Mouse (Mus musculus) heart, embryonic 10.5 days (tissue): ENCODE results near the gene Mertk. TPM values are rescaled to one million over a fixed set of nuclear protein-coding genes. Genes with fewer than 3 reads are reported as not detected.

ENCODE experiments used
- DNase-seq: peaks from one replicate; pipeline ENCODE4 v3.0.0-alpha.2; 2017; ENCODE audit warnings: low spot score
- H3K27ac ChIP-seq: fragments of 300-500 bp; sonication (generic); 2 replicates; pipeline ENCODE4 v1.5.1; 2016; ENCODE audit warnings: mild to moderate bottlenecking
- H3K27me3 ChIP-seq: fragments of 300-500 bp; sonication (generic); 2 replicates; pipeline ENCODE4 v1.6.1; 2016; ENCODE audit warnings: mild to moderate bottlenecking; ENCODE audit not compliant: poor library complexity, insufficient read depth, severe bottlenecking
- H3K36me3 ChIP-seq: fragments of 300-500 bp; sonication (generic); 2 replicates; pipeline ENCODE4 v1.6.1; 2016; ENCODE audit warnings: mild to moderate bottlenecking, moderate library complexity
- H3K4me1 ChIP-seq: fragments of 300-500 bp; sonication (generic); 2 replicates; pipeline ENCODE4 v1.6.1; 2016; ENCODE audit warnings: mild to moderate bottlenecking
- H3K4me3 ChIP-seq: fragments of 300-500 bp; sonication (generic); 2 replicates; pipeline ENCODE4 v1.5.1; 2016; ENCODE audit warnings: mild to moderate bottlenecking, moderate library complexity
- H3K9me3 ChIP-seq: fragments of 300-500 bp; sonication (generic); 2 replicates; pipeline ENCODE4 v1.6.1; 2016; ENCODE audit warnings: mild to moderate bottlenecking, moderate library complexity
- WGBS: fragments of 180-500 bp; shearing (Covaris S2); methylation state at CpG from one replicate; pipeline ENCODE4 v1.1.7; 2016; 5-methylcytosine and 5-hydroxymethylcytosine counted together
- polyA plus RNA-seq: library from polyadenylated mRNA; unstranded; fragments of >200 nt; fragmentation: Nextera tagmentation; extraction: Ambion mirVana; gene quantifications from 2 replicates; pipeline ENCODE4 v1.2.1, GENCODE M21; 2016

Gene Mertk
- polyA plus RNA-seq, 1 experiment from 2014 or later = 3.5 TPM

GRCm38 (mm10) chr2:128699201-128699885 lies 587 bp downstream of the Mertk start:
- H3K36me3 ChIP-seq = no peaks in the 10 kb centered on the region
- peaks cover 10% of the 10 kb centered on the region for H3K4me1 ChIP-seq
- H3K27ac ChIP-seq = peak overlapping the region; percentile 91
- WGBS = under 1% methylated on average over 24 of the region's 24 CpGs
- peak overlapping the region; percentile 86 for H3K4me3 ChIP-seq
- H3K27me3 ChIP-seq = no peaks in the 10 kb centered on the region
- DNase-seq = peak; percentile 82
- no peaks in the 10 kb centered on the region for H3K9me3 ChIP-seq

GRCm38 (mm10) chr2:128704474-128704873 lies 5.7 kb downstream of the Mertk start:
- Histone ChIP-seq H3K9me3 (no peaks in the 10 kb centered on the region), H3K36me3 (no peaks in the 10 kb centered on the region), H3K4me1 (no peaks in the 10 kb centered on the region), H3K27ac (no peak overlapping the region), H3K27me3 (no peaks in the 10 kb centered on the region), H3K4me3 (no peak overlapping the region)
- WGBS = 85% methylated on average over 3 of the region's 3 CpGs
- DNase-seq = no peak

DNA sequence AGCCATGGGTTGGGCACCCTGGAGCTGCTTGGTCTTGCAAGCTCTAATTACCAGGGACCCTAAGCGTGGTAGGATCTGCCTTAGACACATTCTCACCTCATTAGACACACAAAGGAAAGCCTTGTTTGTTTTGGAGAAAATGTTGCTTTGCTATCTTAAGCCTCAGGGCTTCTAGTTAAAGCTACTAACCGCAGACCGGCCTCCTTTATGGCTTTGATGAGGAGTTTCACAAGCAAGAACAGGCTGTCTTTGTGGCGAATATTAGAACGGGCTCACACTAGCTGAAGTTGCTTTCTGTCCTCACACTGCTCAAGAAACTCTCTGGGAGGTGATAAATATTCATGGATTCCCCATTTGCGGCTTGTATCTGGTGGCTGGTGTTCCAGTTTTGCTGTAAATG lies 10.5 kb downstream of the Mertk start:
- no peak for DNase-seq
- Histone ChIP-seq H3K4me3 (no peak overlapping the region), H3K9me3 (no peaks in the 10 kb centered on the region), H3K27me3 (no peaks in the 10 kb centered on the region), H3K4me1 (peaks cover 5% of the 10 kb centered on the region), H3K36me3 (no peaks in the 10 kb centered on the region), H3K27ac (no peak overlapping the region)
- WGBS = 33% methylated on average over 6 of the region's 6 CpGs

- Histone ChIP-seq H3K9me3 (no peaks in the 10 kb centered on the region), H3K4me3 (no peak overlapping the region), H3K27me3 (no peaks in the 10 kb centered on the region), H3K36me3 (no peaks in the 10 kb centered on the region), H3K27ac (no peak overlapping the region), H3K4me1 (peaks cover 12% of the 10 kb centered on the region)
- DNase-seq = no peak
- 66% methylated on average over 6 of the region's 6 CpGs for WGBS
These were observed 11.9 kb downstream of the Mertk start for GRCm38 (mm10) chr2:128710609-128711008.

- H3K4me1 ChIP-seq = peaks cover 16% of the 10 kb centered on the region
- H3K27ac ChIP-seq = no peak overlapping the region
- H3K27me3 ChIP-seq = no peaks in the 10 kb centered on the region
- 77% methylated on average over 6 of the region's 6 CpGs for WGBS
- no peaks in the 10 kb centered on the region for H3K9me3 ChIP-seq
- no peak for DNase-seq
- no peaks in the 10 kb centered on the region for H3K36me3 ChIP-seq
- no peak overlapping the region for H3K4me3 ChIP-seq
These were observed 14.2 kb downstream of the Mertk start for GRCm38 (mm10) chr2:128712940-128713339.

DNA sequence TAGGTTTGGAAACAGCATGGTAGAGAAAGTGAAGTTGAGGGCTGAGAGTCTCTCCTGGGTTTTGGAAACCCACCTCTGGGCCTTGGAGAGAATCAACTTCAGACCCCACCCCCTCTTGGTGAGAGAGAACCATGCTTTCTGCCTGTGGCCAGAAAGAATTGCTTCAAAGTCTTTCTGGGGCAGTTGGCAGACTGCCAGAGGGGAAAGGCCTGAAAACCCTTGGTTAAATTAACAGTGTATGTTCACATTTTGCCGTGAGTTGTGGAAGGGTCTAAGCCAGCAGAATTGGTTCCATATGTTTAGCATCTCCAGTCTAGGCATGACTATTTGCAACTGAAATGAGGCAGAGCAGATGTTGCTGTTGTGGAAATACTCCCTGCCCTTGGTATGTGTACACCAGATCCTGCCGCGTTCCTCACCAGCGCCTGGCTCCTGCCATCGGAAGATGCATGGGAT lies 14.8 kb downstream of the Mertk start:
- DNase-seq = no peak
- 67% methylated on average over 5 of the region's 5 CpGs for WGBS
- Histone ChIP-seq H3K27ac (peak overlapping the region; percentile 77; the same call in 1 of the 2 replicates), H3K4me1 (peaks cover 16% of the 10 kb centered on the region), H3K36me3 (no peaks in the 10 kb centered on the region), H3K9me3 (no peaks in the 10 kb centered on the region), H3K27me3 (no peaks in the 10 kb centered on the region), H3K4me3 (no peak overlapping the region)

DNA sequence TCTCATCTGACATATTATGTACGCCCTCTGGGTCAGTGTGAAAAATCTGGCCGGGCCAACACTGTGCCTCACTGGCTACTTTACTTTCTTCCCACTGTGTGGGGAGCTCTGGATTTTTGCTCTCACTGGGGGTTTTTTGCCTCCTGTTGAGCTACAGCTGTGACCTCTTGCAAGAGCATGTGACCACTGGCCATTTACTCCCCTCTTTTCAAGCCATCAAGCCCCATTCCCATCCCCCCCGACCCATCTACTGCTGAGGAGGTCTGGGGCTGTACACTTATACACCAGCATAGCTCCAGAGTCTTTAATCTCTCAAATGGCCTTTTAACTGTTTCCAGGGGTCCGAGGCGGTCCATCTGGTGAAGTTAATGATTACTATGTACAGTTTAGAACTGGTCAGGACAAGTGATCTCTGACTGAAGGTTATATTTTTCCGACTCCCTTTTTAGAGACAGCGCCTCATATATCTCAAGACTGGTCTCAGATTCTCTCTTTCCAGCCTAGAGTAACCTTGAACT lies 16.0 kb downstream of the Mertk start:
- 0 out of 2 replicates have a peak overlapping the region, but pooled peaks have one; percentile 0 for H3K27ac ChIP-seq
- no peak overlapping the region for H3K4me3 ChIP-seq
- 66% methylated on average over 7 of the region's 7 CpGs for WGBS
- no peaks in the 10 kb centered on the region for H3K9me3 ChIP-seq
- no peaks in the 10 kb centered on the region for H3K36me3 ChIP-seq
- DNase-seq = no peak
- H3K27me3 ChIP-seq = no peaks in the 10 kb centered on the region
- peaks cover 16% of the 10 kb centered on the region for H3K4me1 ChIP-seq

- no peaks in the 10 kb centered on the region for H3K27me3 ChIP-seq
- no peak overlapping the region for H3K4me3 ChIP-seq
- WGBS = 88% methylated on average over 1 of the region's 1 CpGs
- peaks cover 16% of the 10 kb centered on the region for H3K4me1 ChIP-seq
- peaks cover 2% of the 10 kb centered on the region; the same call in 1 of the 2 replicates for H3K36me3 ChIP-seq
- H3K27ac ChIP-seq = no peak overlapping the region
- H3K9me3 ChIP-seq = no peaks in the 10 kb centered on the region
- no peak for DNase-seq
These were observed 17.2 kb downstream of the Mertk start for GRCm38 (mm10) chr2:128715979-128716378.

DNA sequence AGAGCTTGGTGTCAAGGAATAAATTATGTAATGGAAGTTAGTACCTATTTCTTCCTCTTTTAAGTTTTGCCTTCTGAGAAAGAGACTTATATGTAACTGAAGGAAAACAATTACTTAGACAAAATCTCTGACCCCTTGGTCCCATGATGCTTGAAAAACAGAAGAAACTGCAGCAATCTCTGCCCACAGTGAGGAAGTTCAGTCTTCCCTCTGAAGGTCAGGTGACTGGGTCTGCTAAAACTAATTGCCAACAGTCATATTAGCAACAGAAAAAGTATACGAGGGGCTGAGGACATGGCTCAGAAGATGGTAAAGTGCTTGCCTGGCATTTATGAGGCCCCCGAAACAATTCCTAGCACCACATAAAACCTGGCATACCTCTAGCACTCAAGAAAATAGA lies 20.6 kb downstream of the Mertk start:
- H3K27ac ChIP-seq = no peak overlapping the region
- WGBS = 89% methylated on average over 2 of the region's 2 CpGs
- peaks cover 11% of the 10 kb centered on the region; the same call in 1 of the 2 replicates for H3K4me1 ChIP-seq
- H3K36me3 ChIP-seq = peaks cover 2% of the 10 kb centered on the region; the same call in 1 of the 2 replicates
- H3K4me3 ChIP-seq = no peak overlapping the region
- no peaks in the 10 kb centered on the region for H3K27me3 ChIP-seq
- DNase-seq = no peak
- H3K9me3 ChIP-seq = no peaks in the 10 kb centered on the region

GRCm38 (mm10) chr2:128722106-128722710 lies 23.5 kb downstream of the Mertk start:
- H3K27ac ChIP-seq = no peak overlapping the region
- H3K9me3 ChIP-seq = no peaks in the 10 kb centered on the region
- no peak for DNase-seq
- no peaks in the 10 kb centered on the region for H3K27me3 ChIP-seq
- H3K4me1 ChIP-seq = peaks cover 14% of the 10 kb centered on the region
- H3K4me3 ChIP-seq = no peak overlapping the region
- peaks cover 2% of the 10 kb centered on the region; the same call in 1 of the 2 replicates for H3K36me3 ChIP-seq
- whole genome bisulfite sequencing = 80% methylated on average over 5 of the region's 5 CpGs

DNA sequence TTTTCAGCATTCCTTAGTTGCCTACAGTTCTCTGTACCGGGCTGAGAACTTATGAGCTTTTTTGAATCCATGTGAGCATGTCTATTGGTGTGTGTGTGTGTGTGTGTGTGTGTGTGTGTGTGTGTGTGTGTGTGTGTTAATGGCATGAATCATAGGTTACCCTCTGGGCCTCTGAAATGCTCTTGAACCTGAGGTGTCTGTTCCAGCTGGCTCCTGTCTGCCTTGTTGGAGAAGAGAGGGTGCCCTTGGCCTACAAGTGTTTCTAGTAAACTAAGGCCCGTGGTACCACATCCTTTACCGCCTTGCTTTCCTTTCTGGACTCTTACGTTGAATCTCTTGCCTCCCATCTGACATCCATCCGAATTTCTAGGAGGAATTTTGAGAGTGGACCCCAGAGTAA lies 27.3 kb downstream of the Mertk start:
- Histone ChIP-seq H3K4me1 (peaks cover 29% of the 10 kb centered on the region), H3K36me3 (no peaks in the 10 kb centered on the region), H3K27me3 (no peaks in the 10 kb centered on the region), H3K27ac (0 out of 2 replicates have a peak overlapping the region, but pooled peaks have one; percentile 75), H3K4me3 (no peak overlapping the region), H3K9me3 (no peaks in the 10 kb centered on the region)
- DNase-seq = no peak
- 88% methylated on average over 5 of the region's 5 CpGs for WGBS

DNA sequence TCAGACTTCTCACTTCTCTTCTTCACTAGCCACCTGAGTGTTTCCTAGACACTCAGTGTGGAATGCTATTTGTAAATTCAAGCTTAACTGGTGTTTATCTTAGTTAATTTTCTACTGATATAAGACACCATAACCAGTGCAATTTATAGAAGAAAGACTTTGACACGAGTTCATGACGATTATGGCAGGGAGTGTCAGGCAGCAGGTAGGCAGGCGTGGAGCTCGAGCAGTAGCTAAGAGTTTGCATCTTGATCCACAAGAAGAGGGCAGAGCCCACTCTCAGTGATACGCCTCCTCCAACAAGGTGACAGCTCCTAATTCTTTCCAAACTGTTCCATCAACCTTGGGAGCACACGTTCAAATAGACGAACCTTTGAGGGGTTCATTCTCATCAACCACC lies 27.9 kb downstream of the Mertk start:
- no peak for DNase-seq
- peak overlapping the region; percentile 75; the same call in 1 of the 2 replicates for H3K27ac ChIP-seq
- no peak overlapping the region for H3K4me3 ChIP-seq
- no peaks in the 10 kb centered on the region for H3K9me3 ChIP-seq
- WGBS = 80% methylated on average over 7 of the region's 7 CpGs
- peaks cover 29% of the 10 kb centered on the region for H3K4me1 ChIP-seq
- no peaks in the 10 kb centered on the region for H3K36me3 ChIP-seq
- H3K27me3 ChIP-seq = no peaks in the 10 kb centered on the region

DNA sequence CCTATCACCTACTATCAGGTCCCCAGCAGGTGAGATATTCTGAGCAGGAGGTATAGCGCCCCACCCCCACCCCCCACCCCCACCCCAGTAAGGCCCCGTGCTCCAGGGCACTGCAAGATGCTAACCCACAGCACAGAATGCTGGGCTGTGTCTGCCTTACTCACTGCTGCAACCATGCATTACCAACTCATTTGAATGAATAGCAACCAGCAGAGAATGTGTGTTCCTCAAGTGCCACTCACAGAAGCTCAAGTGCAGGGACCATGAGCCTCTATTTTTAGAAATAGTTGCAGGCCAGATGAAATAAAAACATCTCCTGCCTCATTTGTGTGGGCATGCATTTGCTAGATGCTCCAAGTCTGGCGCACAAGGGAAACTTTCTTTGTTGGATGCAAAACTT lies 28.8 kb downstream of the Mertk start:
- no peak for DNase-seq
- WGBS = 27% methylated on average over 3 of the region's 3 CpGs
- no peaks in the 10 kb centered on the region for H3K9me3 ChIP-seq
- H3K27me3 ChIP-seq = no peaks in the 10 kb centered on the region
- H3K27ac ChIP-seq = peak overlapping the region; percentile 75
- peaks cover 29% of the 10 kb centered on the region for H3K4me1 ChIP-seq
- no peak overlapping the region for H3K4me3 ChIP-seq
- H3K36me3 ChIP-seq = 0 out of 2 replicates have a peak, but pooled peaks cover 6% of the 10 kb centered on the region
